Mouse (Mus musculus) right cerebral cortex, adult 18-20 months (tissue): ENCODE data around the gene Cyp1a2.
"Not testable (repeated sequence)": the region's sequence is repeated elsewhere in the genome, so short reads cannot be mapped to it uniquely, and the experiment has no call there.

ENCODE experiments used
- DNase-seq: peaks from one replicate; pipeline ENCODE4 v3.0.0; 2022; ENCODE audit warnings: mixed read lengths

Gene Cyp1a2

GRCm38 (mm10) chr9:57683520-57683919 lies at the start of gene Cyp1a2:
Gene Cyp1a2, minus strand, starts transcription at chr9:57683703.
- no peak for DNase-seq

GRCm38 (mm10) chr9:57728312-57728711 lies 44.8 kb upstream of the Cyp1a2 start:
- no peak for DNase-seq

- no peak for DNase-seq
Observed at GRCm38 (mm10) chr9:57724701-57725100, 41.2 kb upstream of the Cyp1a2 start.

- no peak for DNase-seq
Observed at GRCm38 (mm10) chr9:57723796-57724195, 40.3 kb upstream of the Cyp1a2 start.

- DNase-seq = peak; percentile 68
Observed at GRCm38 (mm10) chr9:57723315-57723715, 39.8 kb upstream of the Cyp1a2 start.

GRCm38 (mm10) chr9:57722371-57722770 lies 38.9 kb upstream of the Cyp1a2 start:
- DNase-seq = no peak

GRCm38 (mm10) chr9:57720736-57721135 lies 37.2 kb upstream of the Cyp1a2 start:
- no peak for DNase-seq

- DNase-seq = no peak
Observed at GRCm38 (mm10) chr9:57718408-57718807, 34.9 kb upstream of the Cyp1a2 start.

- DNase-seq = no peak
Observed at GRCm38 (mm10) chr9:57712194-57712593, 28.7 kb upstream of the Cyp1a2 start.

- not testable (repeated sequence) for DNase-seq
Observed at GRCm38 (mm10) chr9:57710214-57710613, 26.7 kb upstream of the Cyp1a2 start.

- DNase-seq = peak; percentile 58
Observed at GRCm38 (mm10) chr9:57708720-57709274, 25.3 kb upstream of the Cyp1a2 start.

- DNase-seq = peak; percentile 88
Observed at GRCm38 (mm10) chr9:57708068-57708719, 24.7 kb upstream of the Cyp1a2 start, which contains the start of gene Edc3. Gene Edc3, plus strand, starts transcription at chr9:57708540.

GRCm38 (mm10) chr9:57706496-57706895 lies 23.0 kb upstream of the Cyp1a2 start:
- DNase-seq = no peak

- no peak for DNase-seq
Observed at GRCm38 (mm10) chr9:57698466-57699150, 15.1 kb upstream of the Cyp1a2 start.

- no peak for DNase-seq
Observed at GRCm38 (mm10) chr9:57697380-57697779, 13.9 kb upstream of the Cyp1a2 start.

- peak; percentile 70 for DNase-seq
Observed at GRCm38 (mm10) chr9:57696380-57697285, 13.1 kb upstream of the Cyp1a2 start.

GRCm38 (mm10) chr9:57694108-57694507 lies 10.6 kb upstream of the Cyp1a2 start:
- no peak for DNase-seq

GRCm38 (mm10) chr9:57688606-57689005 lies 5.1 kb upstream of the Cyp1a2 start:
- DNase-seq = no peak

GRCm38 (mm10) chr9:57688158-57688557 lies 4.7 kb upstream of the Cyp1a2 start:
- DNase-seq = no peak

- no peak for DNase-seq
Observed at GRCm38 (mm10) chr9:57687751-57688150, 4.2 kb upstream of the Cyp1a2 start, which contains the start of gene Cyp1a1. Gene Cyp1a1, plus strand, starts transcription at chr9:57687928.

- DNase-seq = no peak
Observed at GRCm38 (mm10) chr9:57686011-57686410, 2.5 kb upstream of the Cyp1a2 start.

- no peak for DNase-seq
Observed at GRCm38 (mm10) chr9:57681411-57681810, 2.1 kb downstream of the Cyp1a2 start.

GRCm38 (mm10) chr9:57671500-57671899 lies 12.0 kb downstream of the Cyp1a2 start:
- DNase-seq = no peak
